Mouse (Mus musculus) cerebellum, adult 2 months (tissue): ENCODE measurements around the gene Spen. TPM values are rescaled to one million over a fixed set of nuclear protein-coding genes. Genes with fewer than 3 reads are reported as not detected.

ENCODE experiments used
- DNase-seq, 2 experiments: peaks; one replicate each; pipeline ENCODE4 v3.0.0; 2021
- H3K27ac ChIP-seq: fragments of 200-500 bp; 2 replicates; pipeline ENCODE4 v1.5.1; 2012; ENCODE audit warnings: low read length, control low read depth, inconsistent platforms; ENCODE audit not compliant: insufficient read depth
- H3K27me3 ChIP-seq: fragments of 200-500 bp; 2 replicates; pipeline ENCODE4 v1.6.1; 2012; ENCODE audit warnings: inconsistent platforms, mild to moderate bottlenecking, low read length, moderate library complexity; ENCODE audit not compliant: control insufficient read depth, insufficient read depth
- H3K4me1 ChIP-seq: fragments of 200-500 bp; 2 replicates; pipeline ENCODE4 v1.6.1; 2011; ENCODE audit warnings: low read length; ENCODE audit not compliant: control insufficient read depth, insufficient read depth
- H3K4me3 ChIP-seq: fragments of 200-500 bp; replicated peaks from 2 replicates; pipeline ENCODE3; 2011; ENCODE audit warnings: mild to moderate bottlenecking, low read depth, low read length, control low read depth; ENCODE audit not compliant: insufficient read depth
- CTCF ChIP-seq: fragments of 200-500 bp; IDR thresholded peaks from 2 replicates; pipeline ENCODE4 v1.5.1; 2011; ENCODE audit warnings: low read depth, mild to moderate bottlenecking, control low read depth, low read length, moderate library complexity, borderline replicate concordance; ENCODE audit not compliant: insufficient read depth
- POLR2A ChIP-seq: fragments of 200-500 bp; IDR thresholded peaks from 2 replicates; pipeline ENCODE4 v1.6.1; 2011; ENCODE audit warnings: low read length, control low read depth, borderline replicate concordance; ENCODE audit not compliant: insufficient read depth
- WGBS: fragments of 180-500 bp; shearing (Covaris S2); methylation state at CpG from one replicate; pipeline ENCODE4 v1.1.7; 2018; 5-methylcytosine and 5-hydroxymethylcytosine counted together
- polyA plus RNA-seq: library from polyadenylated mRNA; depleted of rRNA; stranded (reverse); fragments of >200 nt; gene quantifications from 2 replicates; pipeline ENCODE4 v1.2.3, GENCODE M21; 2012

The Spen gene
- polyA plus RNA-seq, 1 experiment: 16.6 TPM

- Histone ChIP-seq H3K27me3 (no peaks in the 10 kb centered on the region), H3K27ac (peak overlapping the region; percentile 35; the same call in 1 of the 2 replicates), H3K4me3 (peak overlapping the region; percentile 73), H3K4me1 (peaks cover 11% of the 10 kb centered on the region)
- TF ChIP-seq POLR2A (no peak), CTCF (no peak)
- no peak for DNase-seq
- under 1% methylated on average over 14 of the region's 14 CpGs for WGBS
These were observed 1.2 kb downstream of the Spen start for GRCm38 (mm10) chr4:141537226-141537610.

GRCm38 (mm10) chr4:141536291-141537225, 1.8 kb downstream of the Spen start:
- peaks cover 12% of the 10 kb centered on the region for H3K4me1 ChIP-seq
- H3K27ac ChIP-seq: peak overlapping the region; percentile 52
- WGBS: under 1% methylated on average over 61 of the region's 61 CpGs
- peak overlapping the region; percentile 73 for H3K4me3 ChIP-seq
- peak; percentile 70 to 73 for DNase-seq
- TF ChIP-seq POLR2A (peak; percentile 16; the same call in 1 of the 2 replicates), CTCF (no peak)
- no peaks in the 10 kb centered on the region for H3K27me3 ChIP-seq

GRCm38 (mm10) chr4:141534947-141535680, 3.3 kb downstream of the Spen start:
- peak; percentile 62 to 76 for DNase-seq
- H3K27ac ChIP-seq: peak overlapping the region; percentile 69; the same call in 1 of the 2 replicates
- no peaks in the 10 kb centered on the region for H3K27me3 ChIP-seq
- TF ChIP-seq POLR2A: no peak
- TF ChIP-seq CTCF: no peak
- WGBS: 6% methylated on average over 11 of the region's 11 CpGs
- peaks cover 17% of the 10 kb centered on the region for H3K4me1 ChIP-seq
- H3K4me3 ChIP-seq: peak overlapping the region; percentile 73

- H3K4me3 ChIP-seq: no peak overlapping the region
- H3K4me1 ChIP-seq: peaks cover 21% of the 10 kb centered on the region
- 74% methylated on average over 15 of the region's 15 CpGs for WGBS
- DNase-seq: no peak
- TF ChIP-seq POLR2A: no peak
- no peak for TF ChIP-seq CTCF
- no peak overlapping the region for H3K27ac ChIP-seq
- no peaks in the 10 kb centered on the region for H3K27me3 ChIP-seq
These were observed 7.4 kb downstream of the Spen start for GRCm38 (mm10) chr4:141530979-141531378.

GRCm38 (mm10) chr4:141528938-141529337, 9.5 kb downstream of the Spen start:
- peaks cover 17% of the 10 kb centered on the region for H3K4me1 ChIP-seq
- H3K4me3 ChIP-seq: no peak overlapping the region
- no peak overlapping the region for H3K27ac ChIP-seq
- DNase-seq: no peak
- no peaks in the 10 kb centered on the region for H3K27me3 ChIP-seq
- WGBS: 79% methylated on average over 11 of the region's 11 CpGs
- no peak for TF ChIP-seq POLR2A
- no peak for TF ChIP-seq CTCF

- DNase-seq: no peak
- Histone ChIP-seq H3K27me3 (no peaks in the 10 kb centered on the region), H3K4me3 (no peak overlapping the region), H3K4me1 (peaks cover 9% of the 10 kb centered on the region), H3K27ac (no peak overlapping the region)
- TF ChIP-seq POLR2A: no peak
- no peak for TF ChIP-seq CTCF
- WGBS: 50% methylated on average over 7 of the region's 7 CpGs
These were observed 11.3 kb downstream of the Spen start for GRCm38 (mm10) chr4:141526936-141527650.

GRCm38 (mm10) chr4:141525940-141526339, 12.5 kb downstream of the Spen start:
- no peak for DNase-seq
- Histone ChIP-seq H3K27me3 (no peaks in the 10 kb centered on the region), H3K27ac (no peak overlapping the region), H3K4me1 (peaks cover 6% of the 10 kb centered on the region), H3K4me3 (no peak overlapping the region)
- 55% methylated on average over 2 of the region's 2 CpGs for WGBS
- TF ChIP-seq CTCF (no peak), POLR2A (no peak)
